Mouse (Mus musculus) kidney, adult 11 months (tissue): ENCODE data around the gene Chrne.

ENCODE experiments used
- DNase-seq: peaks from one replicate; pipeline ENCODE4 v3.0.0; 2022

Gene Chrne

GRCm38 (mm10) chr11:70623053-70623742, 4.2 kb upstream of the Chrne start:
- DNase-seq, result no peak

- DNase-seq, result no peak
Measured at GRCm38 (mm10) chr11:70621972-70622814, 3.2 kb upstream of the Chrne start.

DNA sequence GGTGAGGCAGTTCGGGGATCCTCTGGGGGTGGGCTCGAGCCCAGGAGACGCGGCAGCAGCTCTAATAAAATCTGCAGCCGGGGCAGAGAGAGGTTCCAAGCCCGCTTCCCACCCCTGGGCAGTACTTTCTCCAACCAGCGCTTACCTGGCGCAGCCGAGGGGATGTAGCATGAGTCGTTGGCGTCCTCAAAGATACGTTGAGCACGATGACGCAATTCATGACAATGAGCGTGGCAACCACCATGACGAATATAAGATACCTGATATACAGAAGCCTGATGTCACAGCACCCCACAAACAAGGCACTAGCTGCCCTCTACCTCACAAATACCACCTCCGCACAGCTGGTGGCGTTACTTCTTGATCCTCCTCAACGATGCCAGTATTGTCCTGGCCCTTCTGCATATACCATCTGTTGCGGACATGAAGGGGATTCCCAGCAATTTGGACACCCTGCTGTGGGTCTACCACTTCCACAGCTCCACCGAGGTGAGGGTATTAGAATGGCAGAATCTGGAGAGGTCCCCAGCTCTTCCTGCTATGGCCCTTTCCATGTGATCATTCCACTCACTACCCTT, 3.4 kb downstream of the Chrne start, which contains the start of gene 4930544D05Rik:
4930544D05Rik (plus strand) TSS at position 333 of the 578 bp plus-strand sequence.
- no peak for DNase-seq

- DNase-seq, result peak; percentile 68
Measured at GRCm38 (mm10) chr11:70615074-70615473, 3.9 kb downstream of the Chrne start.

DNA sequence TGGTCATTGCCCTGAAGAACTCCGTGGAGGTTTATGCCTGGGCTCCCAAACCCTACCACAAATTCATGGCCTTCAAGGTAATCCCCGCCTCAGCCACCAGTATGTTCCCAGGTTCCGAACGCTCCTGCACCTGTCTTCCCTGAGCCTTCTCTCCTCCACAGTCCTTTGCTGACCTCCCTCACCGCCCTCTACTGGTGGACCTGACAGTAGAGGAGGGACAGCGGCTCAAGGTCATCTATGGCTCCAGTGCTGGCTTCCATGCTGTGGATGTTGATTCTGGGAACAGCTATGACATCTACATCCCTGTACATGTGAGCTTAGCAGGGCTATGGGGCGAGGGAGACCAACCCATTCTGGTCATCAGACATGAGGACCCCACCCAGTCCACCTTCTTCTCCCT, 6.5 kb downstream of the Chrne start:
- no peak for DNase-seq

DNA sequence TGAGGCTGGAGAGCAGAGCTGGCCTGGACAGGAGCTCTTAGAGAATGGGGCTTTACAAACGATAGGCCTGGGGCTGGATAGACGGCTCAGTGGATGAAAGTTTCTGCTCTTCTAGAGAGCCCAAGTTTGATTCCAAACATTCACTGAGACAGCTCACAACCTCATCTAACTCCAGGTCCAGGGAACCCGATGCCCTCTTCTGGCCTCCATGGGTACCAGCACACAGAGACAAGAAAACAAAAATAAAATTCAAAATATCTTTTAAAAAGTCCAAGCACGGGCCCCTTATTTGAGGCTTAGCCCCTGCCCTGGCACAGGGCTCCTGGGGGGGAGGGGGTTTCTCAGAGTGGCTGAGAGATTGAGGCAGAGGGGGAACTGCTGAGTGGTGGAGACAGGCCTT, 8.3 kb downstream of the Chrne start:
- no peak for DNase-seq

- peak; percentile 73 for DNase-seq
Measured at GRCm38 (mm10) chr11:70608381-70609066, 10.5 kb downstream of the Chrne start.

- no peak for DNase-seq
Measured at GRCm38 (mm10) chr11:70607611-70608010, 11.4 kb downstream of the Chrne start.

DNA sequence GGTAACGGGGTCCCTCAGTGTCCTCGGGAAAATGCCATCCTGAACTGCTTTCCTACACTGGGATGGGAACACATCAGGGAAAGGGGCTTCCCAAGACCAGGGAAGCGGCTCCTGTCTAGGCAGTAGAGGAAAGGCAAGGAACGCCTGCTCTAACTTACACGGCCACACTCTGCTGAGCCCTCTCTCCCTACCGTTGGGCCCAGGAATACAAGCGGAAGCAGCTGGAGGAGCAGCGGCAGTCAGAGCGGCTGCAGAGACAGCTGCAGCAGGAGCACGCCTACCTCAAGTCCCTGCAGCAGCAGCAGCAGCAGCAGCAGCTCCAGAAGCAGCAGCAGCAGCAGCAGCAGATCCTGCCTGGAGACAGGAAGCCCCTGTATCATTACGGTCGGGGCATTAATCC, 12.3 kb downstream of the Chrne start:
- DNase-seq, result no peak

- peak; percentile 75 for DNase-seq
Measured at GRCm38 (mm10) chr11:70605024-70605566, 13.9 kb downstream of the Chrne start.

GRCm38 (mm10) chr11:70598451-70598953, 20.5 kb downstream of the Chrne start:
- DNase-seq, result no peak

DNA sequence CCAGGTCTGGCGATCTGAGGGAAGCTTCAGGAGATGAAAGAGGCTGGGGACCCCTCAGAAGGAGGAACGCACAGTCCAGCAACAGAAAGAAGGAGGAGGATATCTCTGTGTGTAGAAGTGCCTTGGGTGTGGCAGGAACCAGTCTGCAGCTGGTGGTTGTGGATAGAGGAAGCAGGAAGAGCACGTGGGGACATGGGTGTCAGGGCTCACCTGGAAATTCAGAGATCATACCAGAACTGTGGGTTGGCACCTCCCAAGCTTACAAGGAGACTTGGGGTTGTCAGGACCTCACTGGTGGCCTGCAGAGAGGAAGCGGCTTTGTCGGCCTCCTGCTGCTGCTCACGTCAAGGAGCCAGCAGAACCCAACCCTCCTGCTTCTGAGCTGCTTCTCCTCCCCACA, 21.7 kb downstream of the Chrne start:
- DNase-seq, result no peak

- DNase-seq, result no peak
Measured at GRCm38 (mm10) chr11:70596094-70596493, 22.9 kb downstream of the Chrne start.

DNA sequence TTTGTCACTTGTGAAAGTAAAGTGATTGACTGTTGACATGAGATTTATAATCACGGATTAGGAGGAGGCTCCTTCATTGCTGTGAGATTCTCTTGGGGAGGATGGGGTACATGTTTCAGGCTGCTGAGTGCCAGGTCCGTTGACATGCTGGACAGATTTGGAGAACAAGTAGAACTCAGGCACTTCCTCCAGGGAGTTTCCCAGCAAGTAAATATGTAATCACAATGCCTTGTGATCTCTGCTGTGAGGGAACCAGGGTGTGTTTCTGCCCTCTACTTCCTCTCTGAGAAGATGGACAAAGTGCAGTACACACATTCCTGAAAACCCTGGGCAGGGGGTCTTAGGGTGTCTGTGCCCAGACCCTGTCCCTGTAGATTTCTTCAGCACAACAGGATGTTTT, 23.4 kb downstream of the Chrne start:
- peak; percentile 25 for DNase-seq

DNA sequence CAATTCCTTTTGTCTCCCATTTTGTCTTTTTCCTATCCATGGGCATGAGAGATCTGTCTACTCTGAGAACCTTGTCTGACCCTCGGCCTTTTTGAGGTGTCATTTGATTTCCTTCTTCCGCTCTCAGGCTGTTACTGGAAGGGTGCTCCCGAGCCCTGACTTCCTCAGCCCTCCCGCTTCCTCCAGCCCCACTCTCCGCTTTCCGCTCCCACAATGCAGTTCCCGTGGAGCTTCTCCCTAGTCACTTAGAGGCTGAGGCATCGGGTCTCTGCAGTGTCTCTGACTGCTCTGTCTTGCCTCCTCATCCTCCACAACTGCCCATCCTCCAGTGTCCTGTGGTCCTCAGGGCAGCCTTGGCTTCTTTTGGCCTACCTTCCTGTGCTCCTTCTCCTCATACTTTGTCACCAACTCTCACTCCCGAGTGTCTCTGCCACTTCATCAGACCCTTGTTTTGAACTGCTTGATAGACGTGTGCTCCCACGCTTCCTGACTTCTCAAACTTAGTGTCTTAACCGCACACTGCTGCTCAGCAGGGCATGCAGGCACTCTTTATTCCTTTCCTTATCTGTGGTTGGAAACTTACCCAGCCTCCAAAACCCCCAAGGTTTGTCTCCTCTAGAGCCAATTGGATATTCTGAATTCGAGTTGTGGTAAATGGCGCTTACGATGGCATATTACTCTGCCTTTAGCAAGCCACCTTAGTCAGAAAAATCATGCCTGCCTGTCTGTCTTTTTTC, 24.6 kb downstream of the Chrne start:
- peak; percentile 43 for DNase-seq

DNA sequence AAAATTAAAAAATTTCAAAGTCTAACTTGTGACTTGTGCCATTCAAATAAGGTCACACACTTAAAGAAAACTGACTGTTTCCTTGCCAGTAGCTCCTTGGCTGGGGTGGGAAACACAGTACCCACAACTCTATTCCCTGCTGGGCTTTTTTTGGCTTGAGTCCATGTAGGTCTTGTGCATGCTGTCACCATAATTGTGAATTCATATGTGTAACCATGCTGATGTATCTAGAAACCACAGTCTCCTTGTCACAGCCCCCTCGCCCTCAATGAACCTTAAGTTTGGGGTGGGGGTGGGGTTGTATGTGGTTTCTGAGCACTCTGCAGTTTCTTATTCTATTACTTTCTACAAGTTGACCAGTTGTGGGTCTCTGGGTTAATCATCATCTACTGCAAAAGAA, 27.3 kb downstream of the Chrne start:
- no peak for DNase-seq

GRCm38 (mm10) chr11:70586954-70587353, 32.1 kb downstream of the Chrne start:
- no peak for DNase-seq

DNA sequence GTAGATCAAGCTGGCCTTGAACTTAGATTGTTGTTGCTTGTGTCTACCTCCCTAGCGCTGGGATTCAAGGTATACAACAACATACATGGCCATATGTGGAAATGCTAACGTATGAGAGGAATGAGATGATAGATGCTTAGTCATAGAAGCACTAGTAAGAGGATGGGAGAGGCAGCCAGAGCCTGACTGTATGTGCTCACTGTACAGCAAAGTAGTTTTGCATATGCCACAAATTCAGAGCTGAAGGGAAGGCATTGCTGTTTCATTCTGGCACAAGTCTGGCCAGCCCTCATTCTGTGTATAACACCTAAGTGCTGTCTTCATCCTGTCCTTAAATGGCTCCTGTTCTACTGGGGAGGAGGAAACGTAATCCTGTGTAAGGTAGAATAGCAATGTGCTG, 32.8 kb downstream of the Chrne start:
- no peak for DNase-seq

DNA sequence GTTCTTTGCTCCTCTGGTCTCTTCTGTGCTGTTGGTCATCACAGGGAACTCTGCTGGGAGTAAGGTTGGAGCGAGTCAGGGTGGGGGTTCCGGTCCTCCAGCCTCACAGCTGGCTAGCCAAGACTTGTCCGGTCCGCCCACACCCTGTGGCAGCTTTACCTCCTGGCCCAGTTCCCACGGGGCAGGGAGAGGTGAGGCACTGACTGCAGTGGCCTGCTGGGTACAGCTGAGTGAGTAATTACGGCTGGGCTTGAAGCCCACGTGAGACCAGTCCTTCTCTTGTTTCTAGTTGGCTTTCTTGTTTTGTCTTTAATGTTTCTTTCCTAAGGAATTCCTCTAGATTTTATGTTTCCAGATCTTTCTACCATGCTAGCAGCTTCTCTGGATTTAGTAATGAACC, 33.6 kb downstream of the Chrne start:
- DNase-seq, result peak; percentile 72

GRCm38 (mm10) chr11:70583775-70584174, 35.2 kb downstream of the Chrne start:
- DNase-seq, result no peak

DNA sequence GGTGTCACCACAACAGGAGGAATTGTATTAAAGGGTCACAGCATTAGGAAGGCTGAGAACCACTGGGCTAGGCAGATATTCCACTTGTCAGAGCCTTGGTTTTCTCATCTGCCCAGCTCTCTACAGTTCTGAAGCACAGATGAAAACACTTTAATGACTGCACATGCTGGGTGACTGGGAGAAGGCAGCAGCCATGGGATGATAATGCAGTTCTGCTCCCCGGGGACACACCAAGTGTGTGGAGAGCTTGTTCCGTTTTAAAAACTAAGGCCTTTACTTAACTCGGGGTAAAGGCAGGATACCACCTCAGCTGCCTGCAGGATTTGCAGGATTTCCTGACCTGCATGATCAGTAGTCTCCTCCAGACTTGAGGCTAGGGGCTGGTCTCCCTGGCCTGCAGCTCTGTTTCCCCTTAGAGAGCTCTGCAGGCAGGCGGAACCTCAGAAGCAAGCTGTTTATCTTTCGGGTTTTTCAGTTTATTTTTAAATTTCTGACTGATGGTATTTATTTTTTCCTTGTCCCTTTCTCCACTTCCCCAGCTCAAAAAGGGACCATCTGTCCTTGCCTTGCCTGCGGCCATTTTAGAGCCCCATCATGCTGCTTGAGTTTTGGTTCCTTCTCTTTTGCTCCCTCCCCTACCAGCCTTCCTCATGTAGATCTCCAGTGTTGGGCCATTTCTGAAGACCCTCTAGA, 35.8 kb downstream of the Chrne start:
- DNase-seq, result no peak
